Mouse (Mus musculus): ENCODE measurements around the gene Robo1.

The Robo1 gene

DNA sequence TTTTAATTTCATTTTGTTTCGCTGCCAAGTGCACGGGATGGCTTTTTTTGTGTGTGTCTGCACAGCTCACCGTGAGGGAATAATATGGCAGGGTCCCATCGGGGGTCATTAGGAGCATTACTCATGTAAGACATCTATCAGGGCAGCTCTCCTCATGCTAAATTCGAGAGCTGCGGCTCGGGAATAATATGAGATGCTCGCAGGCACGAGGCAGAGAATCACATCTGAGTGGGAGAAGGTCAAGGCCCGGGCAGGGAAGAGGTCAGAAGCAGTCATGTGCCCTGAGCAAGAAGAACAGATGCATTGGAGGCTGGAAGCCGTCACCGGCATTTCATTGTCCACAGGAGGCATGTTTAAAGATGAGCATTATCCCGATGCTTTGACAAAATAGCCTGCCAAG lies 370.3 kb downstream of the Robo1 start:
- in situ Hi-C loops (cut with MboI, MseI), result no loop called here

DNA sequence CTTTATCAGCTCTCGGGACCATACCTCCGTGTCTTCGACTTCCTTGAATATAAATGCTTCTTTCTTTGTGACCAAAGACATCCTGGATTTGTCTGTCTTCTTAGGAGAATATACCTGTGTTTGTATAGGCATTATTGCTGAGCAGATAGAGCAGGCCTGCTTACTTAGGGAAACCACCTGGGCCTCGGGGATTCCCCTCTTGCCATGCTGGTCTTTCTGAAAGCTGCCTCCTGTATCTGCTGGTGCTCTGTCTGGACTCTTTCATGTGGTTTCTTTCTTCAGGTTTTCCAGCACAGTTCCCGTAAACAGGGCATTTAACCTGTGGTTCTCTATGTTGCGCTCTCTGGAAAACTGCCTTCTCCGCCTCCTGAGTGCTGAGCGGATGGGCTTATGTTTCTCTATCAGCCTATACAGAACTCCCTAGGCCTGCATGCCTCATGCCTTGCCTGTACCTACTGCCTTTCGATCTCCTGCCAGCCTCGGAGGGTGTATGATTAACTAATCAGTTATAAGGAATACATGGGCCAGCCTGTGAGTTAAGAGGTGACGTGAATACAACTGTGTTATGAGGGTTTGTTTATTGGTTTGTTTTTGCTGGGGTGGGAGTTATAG lies 370.9 kb downstream of the Robo1 start:
- in situ Hi-C loops (cut with MboI, MseI), result no loop called here

DNA sequence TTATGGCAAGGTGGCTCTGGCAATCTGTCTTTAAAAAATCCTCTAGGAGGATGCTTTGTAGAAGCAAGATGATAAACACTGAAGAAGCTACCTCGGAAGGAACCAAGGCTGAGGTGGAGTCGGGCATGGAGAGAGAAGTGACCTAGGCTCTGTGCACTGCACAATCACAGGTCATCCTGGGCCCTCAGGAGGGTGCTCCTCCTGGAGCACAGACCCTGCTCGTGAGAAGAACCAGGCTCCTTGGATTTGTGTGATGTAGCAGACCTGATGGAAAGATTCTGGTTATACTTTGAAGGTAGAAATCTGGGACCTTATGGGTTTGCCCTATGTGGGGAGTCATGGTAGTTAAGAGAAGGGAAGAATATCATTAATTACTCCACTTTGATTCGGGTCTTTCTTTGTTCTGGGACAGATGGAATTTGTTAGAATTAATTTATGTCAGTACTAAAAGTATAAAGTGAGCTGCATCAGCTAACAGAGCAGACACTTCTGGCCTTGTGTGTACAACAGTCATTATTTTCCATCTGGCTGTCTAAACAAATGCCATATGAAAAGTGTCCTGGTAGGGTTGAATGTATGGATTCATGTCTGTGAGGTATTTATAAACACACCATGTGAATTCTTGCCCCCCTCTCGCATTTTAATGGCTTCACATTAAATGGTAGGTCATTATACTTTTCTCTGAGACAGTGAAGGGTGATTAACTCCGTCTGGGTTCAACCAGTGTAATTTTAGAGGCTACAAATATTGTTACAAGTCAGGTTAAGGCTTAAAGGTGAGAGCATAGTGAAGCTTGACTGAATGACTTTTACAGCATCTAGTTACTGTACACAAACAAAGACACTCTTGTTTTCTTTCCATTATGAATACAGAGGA lies 377.7 kb downstream of the Robo1 start:
- in situ Hi-C loops (cut with MboI, MseI), result no loop called here

DNA sequence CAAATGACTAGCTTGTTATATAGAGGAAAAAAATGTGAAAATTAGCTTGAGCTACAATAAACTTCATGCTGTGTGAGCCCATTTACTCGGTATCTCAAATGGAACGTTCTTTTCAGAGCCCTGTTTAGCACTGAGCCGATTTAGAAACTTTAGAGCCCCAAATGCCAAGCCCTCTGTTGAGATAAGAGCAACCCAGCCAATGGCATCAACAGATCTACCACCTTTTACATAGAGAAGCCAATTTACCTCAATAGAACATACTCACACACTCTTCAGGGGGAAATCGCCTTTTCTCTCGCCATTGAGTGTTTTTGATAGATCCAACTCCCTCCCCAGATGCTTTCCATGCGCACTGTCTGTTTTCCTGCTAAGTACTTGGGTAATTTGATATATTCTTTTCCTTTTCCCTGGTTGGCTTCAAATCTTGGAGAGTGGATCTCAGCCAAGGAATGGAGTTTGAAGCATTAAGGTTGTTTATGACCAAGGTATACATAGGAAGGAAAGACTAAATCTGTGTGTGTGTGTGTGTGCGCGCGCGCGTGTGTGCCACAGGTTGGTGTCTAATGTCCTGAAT lies 378.5 kb downstream of the Robo1 start:
- in situ Hi-C loops (cut with MboI, MseI), result no loop called here

DNA sequence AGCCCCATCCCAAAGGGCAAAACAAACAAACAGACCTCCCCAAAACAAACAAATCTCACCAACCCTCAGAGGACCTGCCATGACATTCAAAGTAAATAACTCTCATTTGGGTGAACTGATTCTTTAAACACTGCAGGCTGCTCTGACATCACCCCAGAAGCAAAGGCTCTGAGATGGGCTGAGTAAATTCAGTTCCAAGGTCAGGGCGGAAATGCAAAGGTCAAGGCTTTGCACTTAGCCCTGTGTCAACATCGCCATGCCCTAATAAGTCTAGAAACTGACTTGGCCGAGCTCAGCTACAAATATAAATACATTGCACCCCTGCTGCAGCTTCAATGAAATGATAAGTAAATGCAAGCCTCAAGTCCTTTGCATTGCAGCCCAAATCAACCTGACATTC lies 379.5 kb downstream of the Robo1 start:
- in situ Hi-C loops (cut with MboI, MseI), result no loop called here

DNA sequence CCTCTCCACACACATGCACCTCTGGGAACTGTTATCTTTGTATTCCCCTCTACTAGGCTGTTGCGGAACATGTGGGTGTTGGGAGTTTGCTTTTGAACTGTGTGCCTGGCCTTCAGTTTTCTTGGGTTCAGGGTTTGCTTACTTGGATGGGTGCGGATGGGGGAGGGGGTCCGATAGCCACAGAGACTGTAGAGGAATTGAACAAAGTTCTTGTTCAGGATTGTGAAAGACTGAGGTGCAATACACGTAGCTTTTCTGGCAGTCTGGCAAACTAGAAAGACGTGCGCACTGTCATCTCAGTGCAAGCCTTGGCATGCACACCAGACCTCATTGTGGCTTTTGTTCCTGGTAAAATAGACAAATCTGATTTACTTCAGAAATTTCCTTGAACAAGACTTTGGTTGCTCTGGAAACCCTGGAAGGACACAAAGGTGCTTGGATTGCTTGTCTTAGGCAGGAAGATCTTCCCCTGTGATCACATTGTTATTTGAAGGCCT lies 380.1 kb downstream of the Robo1 start:
- in situ Hi-C loops (cut with MboI, MseI), result no loop called here

DNA sequence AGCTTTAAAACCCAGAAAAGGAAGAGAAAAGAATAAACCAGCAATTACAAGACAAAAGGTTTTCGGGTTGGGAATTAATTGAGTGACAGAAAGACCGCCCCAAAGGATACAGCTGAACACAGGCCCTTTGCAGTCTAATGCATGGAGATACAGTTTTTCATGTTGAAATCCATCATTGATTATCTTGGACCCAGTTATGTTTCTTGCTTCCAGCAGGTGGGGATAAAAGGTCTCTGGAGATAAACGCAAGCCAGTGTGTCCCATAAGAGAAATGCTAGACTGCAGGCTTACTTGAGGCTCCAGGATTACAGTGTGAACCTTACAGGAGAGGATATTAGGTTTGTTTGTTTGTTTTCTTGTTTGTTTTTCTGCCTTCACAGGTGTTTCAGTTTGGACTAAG lies 383.8 kb downstream of the Robo1 start:
- in situ Hi-C loops (cut with MboI, MseI), result no loop called here

DNA sequence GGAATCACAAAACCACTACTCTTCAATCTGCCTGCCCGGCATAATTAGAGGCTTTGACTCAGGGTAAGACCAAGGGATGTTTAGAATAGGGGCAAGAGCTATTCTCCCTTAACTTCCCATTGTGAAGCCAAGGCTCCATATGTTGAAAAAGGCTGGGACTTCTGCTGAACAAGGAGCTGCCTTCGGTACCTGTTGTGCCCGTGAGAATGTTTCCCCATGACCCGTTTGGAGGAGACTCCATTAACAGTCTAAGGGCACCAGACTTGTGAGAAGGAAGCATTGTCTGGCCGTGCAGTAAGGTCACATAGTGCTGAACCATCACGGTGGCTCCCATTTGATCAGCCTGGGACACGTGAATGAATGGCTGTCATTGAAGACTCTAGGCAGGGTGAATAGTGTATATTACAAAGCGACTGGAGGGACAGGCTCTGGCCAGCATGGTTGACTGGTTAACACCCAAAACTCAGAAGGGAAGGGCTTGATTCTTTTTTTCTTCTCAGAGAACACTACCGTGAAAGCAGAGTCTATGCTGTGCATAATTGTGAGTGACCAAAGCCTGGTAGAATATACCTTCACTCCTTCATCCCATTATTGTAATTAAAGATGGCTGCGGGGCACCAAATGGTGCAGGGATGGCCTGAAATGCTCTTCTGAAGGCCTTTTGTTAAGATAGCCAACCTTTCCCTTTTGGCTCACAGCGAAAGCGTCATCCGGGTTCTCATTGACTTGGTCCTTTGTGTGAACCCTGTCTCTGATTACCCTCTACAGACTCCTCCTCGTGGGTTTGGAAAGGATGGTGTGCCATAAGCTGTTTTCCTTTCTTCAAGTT lies 385.6 kb downstream of the Robo1 start:
- in situ Hi-C loops (cut with MboI, MseI), result no loop called here

DNA sequence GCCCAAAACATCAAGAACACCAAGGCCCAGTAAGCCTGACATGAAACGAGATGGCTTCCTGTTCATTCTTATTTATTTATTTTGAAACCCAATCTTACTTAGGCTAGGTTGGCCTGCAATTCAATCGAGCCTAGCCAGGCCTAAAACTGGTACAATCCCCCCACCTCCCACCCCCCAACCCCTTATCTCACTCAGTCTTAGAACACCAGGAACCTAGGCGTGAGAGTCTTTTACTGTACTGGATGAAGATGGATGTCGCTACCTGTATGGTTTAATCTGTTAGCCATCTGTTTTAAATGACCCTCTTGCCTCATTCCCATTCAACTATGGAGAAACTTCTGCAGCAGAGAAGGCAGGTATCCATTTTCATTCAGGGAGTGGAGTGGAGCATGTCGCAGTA lies 386.7 kb downstream of the Robo1 start:
- in situ Hi-C loops (cut with MboI, MseI), result no loop called here

DNA sequence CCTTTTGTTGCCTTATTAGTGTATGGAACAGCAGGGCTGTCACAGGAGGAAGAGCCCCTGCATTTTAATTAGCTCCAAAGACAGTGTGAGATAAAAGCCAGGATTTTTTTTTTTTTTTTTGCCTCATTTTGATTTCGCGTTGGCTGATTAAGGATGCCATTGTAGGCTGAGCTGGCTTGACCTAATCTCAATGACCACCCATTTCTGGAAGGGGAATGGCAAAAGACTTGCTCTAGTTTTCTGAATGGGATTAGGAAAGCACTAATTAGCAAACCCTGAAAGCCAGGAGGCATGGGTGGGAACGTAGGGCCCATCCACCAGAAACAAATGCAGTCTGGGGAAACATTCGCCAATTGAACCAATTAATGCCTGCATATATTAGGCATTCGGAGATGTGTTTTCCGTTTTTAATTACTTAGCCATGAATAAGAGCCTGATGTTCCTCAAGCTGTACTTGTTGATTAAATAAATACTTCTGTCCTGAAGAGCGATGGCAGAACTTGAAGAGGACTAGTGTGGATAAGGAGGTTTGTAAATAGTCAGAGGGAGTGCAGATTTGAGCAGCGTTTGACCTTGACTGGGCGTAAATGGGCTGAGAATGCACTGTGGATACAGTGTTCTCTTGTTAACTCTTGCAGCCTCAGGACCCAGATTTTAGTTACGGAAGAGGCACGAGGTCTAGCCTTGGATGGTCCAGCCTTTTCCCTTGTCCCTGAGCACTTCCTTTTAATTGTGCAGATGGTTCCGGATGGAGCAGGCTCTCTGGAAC lies 391.3 kb downstream of the Robo1 start:
- in situ Hi-C loops (cut with MboI, MseI), result no loop called here

DNA sequence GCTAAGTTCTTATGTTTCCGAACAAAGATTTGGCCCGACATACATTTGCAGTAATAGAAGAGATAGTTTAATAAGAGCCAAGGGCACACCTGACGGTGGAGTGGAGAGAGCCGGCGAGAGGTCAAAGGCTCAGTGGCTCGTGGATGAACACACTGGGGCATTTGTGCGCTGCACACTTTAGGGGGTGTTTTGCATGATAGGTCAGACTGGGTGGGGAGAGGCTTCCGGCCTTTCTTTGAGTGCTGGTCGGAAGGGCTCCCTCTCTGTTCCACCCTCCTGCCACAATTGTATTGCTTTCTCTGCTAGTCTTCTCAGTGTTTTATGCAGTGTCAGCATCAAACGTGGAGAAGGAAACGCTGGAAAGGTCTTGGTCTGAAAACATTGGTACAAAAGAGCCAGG lies 392.2 kb downstream of the Robo1 start:
- in situ Hi-C loops (cut with MboI, MseI), result no loop called here

DNA sequence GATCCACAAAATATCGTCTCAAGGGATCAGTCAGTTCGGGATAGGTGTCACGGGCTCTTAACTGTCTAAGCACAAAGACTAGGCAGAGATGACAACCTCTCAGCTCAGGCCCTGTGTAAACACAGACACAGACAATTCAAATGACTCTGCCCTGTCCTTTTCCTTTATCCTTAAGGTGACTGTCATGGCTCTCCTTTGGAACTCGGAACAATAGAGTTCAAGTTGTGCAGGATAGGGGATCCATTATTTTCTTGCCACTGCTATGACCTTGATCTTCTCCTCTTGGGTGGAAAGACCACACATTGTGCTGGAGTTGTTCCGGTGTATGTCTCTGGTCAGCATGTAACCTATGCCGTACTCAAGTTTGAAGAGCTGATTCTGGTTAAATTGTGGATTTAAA lies 395.4 kb downstream of the Robo1 start:
- in situ Hi-C loops (cut with MboI, MseI), result no loop called here

DNA sequence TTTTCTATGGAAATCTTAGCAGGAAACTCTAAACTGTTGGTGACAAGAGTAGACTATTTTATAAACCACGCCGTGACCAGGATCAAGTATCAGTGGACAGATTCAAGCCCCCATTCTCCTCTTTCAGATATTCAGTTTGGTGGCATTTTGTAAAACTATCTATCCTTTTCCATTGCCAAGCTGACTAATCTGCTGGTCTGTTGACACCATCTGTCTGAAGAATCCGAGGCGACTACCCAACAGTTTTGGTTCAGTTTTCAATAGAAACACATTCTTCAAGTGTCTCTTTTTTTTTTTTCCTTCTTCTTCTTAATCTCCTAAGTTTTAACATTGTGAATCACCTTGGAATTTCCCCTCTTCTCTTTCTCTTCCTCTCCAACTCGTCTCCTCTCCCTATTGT lies 397.7 kb downstream of the Robo1 start:
- in situ Hi-C loops (cut with MboI, MseI), result no loop called here

DNA sequence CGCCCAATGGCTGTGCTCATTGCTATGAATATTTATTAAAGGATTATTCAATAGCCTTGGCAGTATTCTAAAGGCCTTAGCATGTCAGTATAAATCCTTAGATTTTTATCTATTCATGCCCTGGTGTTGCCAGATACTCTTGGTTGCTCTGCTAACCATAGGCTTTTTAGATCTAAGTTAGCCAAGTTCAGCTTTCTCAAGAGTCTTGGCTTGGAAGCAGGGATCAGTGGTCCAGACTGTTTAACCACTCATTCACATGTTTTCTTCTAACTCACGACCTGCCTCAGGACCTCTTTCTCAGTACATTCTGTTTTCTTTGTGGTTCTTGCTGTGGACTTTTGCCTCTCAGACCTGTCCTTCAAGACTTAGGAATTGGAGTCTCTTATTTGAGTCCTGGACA lies 400.4 kb downstream of the Robo1 start:
- in situ Hi-C loops (cut with MboI, MseI), result no loop called here

DNA sequence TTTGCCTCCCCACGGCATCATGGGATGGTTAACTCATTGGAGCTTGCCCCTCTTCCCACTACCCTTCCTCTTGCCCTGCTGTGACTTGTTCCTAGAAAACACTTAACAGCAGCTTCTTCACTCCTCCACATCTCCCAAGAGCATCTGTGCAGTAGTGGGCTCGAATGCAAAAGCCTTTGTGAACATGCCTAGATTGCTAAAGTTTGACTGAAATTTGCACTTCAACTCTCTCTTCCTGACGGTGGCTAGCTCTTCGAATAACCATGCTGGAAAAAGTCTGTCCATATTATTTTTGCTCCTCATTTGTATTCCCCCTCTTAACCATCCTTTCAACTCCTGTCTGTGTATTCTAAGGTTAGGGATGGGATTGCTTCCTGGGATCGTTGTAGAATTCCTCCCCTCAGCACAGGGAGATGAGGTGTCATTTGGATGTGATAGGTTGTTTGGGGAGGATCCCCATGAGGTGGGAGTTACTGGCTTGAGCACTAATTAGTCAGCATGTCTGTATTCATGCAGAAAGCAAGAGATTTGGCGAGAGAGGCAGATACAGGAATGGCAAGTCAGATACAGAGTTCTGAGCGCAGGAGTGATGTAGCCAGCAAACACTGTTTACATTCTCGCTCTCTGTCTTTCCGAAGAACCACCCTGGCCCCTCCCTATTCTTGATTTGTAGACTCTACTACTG lies 409.2 kb downstream of the Robo1 start:
- in situ Hi-C loops (cut with MboI, MseI), result no loop called here

DNA sequence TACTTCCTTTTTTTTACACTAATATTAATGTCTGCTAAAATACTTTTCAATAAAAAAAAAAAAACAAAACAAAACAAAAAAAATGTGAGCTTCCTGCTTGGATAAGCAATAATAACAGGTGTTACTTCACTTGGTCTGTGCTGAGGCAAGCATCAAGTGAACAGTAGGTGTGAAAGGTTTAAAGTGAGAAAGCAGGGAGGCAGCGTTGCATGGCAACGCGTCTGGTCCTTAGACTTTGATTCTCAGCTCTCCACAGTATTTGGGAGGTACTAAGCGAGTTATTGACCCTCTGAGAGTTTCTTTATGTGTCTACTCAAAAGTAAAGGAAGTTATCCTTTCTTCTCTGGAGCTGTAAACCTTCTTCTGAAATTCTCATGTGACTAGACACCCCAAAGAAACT lies 411.0 kb downstream of the Robo1 start:
- in situ Hi-C loops (cut with MboI, MseI), result no loop called here

DNA sequence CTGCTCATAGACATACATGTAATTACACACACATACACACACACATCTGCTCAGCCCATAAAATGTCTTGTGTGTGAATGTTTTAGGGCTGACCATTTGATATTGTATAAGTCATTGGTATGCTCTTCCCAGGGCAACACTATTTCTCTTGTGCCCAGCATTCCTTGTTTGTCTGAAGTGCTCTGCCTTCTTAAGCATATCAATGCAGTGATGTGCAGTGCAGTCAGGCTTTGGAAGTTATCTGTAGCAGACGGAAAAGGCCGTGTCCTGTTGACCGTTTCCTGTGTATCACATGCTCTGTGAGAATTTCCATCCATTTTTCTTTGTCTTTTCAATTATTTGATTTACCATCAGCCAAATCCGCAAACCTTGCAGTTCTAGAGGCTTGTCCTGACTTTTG lies 412.9 kb downstream of the Robo1 start:
- in situ Hi-C loops (cut with MboI, MseI), result no loop called here

DNA sequence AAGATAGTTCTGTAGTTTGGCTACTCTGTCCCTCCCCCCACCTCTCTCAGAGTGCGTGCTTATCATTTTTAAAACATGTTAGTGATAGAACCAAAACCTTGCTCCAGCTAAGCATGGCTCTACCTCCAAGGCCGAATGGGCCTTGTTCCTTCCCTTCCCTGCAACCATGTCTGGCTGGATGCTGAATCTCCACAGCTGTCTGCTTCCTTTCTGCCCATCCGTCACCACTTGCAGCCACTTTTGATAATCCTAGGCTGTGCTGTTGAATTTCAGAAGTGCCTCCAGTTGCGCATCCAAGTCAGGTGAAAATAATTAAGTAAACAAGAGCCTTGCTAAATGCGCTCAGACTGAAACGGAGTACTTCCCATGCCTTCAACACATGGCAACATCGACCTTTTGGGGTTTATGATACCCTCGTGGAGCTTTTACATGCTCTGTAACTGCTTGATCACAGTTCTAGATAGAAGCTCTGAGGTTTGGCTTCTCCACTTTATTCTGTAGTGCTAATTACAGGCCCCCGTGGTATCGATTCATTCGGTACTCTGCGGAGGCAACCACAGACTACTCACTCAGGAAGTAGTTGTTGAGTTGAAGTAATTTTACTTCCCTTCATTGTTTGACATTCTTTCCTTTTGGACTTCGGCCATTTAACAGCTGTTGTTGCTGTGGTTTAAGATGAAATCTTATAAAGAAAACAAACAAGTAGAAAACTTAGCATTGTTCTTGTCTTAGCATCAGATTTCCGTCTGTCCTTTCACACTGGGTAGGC lies 413.8 kb downstream of the Robo1 start:
- in situ Hi-C loops (cut with MboI, MseI), result no loop called here

DNA sequence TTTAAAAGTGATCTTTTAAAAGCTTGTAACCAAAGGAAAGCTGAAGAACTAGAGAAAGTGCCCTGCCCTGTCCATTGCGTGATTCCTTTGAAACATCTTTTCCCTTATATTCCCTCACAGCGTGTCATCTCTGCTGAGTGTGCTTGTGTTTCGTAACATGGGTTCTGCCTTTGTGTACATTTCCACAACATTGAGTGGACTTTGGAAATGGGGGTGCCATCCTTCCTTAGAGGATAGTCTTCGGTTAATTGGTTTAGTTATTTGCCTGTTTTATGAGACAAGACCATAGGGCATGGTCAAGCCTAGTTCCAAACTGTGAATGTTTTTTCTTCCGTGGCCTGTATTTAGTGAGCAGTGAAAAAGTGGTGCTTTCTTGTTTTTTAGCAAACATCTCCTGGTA lies 426.1 kb downstream of the Robo1 start:
- in situ Hi-C loops (cut with MboI, MseI), result no loop called here

DNA sequence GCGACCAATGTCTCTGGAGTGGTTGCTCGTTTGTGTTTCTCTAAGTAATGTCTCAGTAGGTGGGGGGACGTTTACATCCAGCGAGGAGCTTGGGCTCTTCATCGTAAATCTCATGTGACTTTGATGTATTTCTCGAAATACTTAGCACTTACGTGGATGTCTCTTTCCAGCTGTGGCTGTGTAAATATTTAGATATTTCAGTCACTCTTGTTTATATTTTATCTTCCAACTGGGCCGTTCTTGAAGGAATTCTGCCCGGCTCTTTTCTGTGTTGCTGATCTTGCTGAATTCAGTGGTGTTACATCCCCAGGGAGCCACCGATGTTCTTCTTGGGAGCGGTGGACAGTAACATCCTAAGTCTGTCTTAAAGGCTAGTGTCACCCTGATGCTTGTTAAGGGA lies 427.1 kb downstream of the Robo1 start:
- in situ Hi-C loops (cut with MboI, MseI), result no loop called here

All from T-helper 1 cell (primary cell).